Mouse (Mus musculus): ENCODE measurements around the gene Fam107b. TPM values are rescaled to one million over a fixed set of nuclear protein-coding genes. Genes with fewer than 3 reads are reported as not detected.

Fam107b gene
- polyA plus RNA-seq, 1 experiment: 14.7 TPM

- no peak for DNase-seq
- TF ChIP-seq CTCF (IDR thresholded peaks at IDR 0.05; ENCODE audit: insufficient read depth, low read length): no peak
- TF ChIP-seq POLR2A (IDR thresholded peaks at IDR 0.05; ENCODE audit: borderline replicate concordance, extremely low read depth, low read depth, low read length): no peak
- Histone ChIP-seq H3K4me1 (ENCODE audit: control insufficient read depth, insufficient read depth, low read length) (peaks cover 2% of the 10 kb centered on the region; the same call in 1 of the 2 replicates), H3K4me3 (replicated peaks; ENCODE audit: extremely low read depth, low read depth, low read length) (no peak overlapping the region)
- 40% methylated on average over 5 of the region's 5 CpGs for whole genome bisulfite sequencing
Measured at GRCm38 (mm10) chr2:3727225-3727930, 157.1 kb downstream of the Fam107b start.

- TF ChIP-seq POLR2A (IDR thresholded peaks at IDR 0.05; ENCODE audit: borderline replicate concordance, extremely low read depth, low read depth, low read length): no peak
- TF ChIP-seq CTCF (IDR thresholded peaks at IDR 0.05; ENCODE audit: insufficient read depth, low read length): no peak
- no peak for DNase-seq
- H3K4me1 ChIP-seq (ENCODE audit: control insufficient read depth, insufficient read depth, low read length): peaks cover 2% of the 10 kb centered on the region; the same call in 1 of the 2 replicates
- 92% methylated on average over 4 of the region's 4 CpGs for WGBS
- H3K4me3 ChIP-seq (replicated peaks; ENCODE audit: extremely low read depth, low read depth, low read length): no peak overlapping the region
Measured at GRCm38 (mm10) chr2:3728090-3728489, 157.8 kb downstream of the Fam107b start.

- WGBS: 62% methylated on average over 3 of the region's 3 CpGs
Measured at GRCm38 (mm10) chr2:3729586-3729985, 159.3 kb downstream of the Fam107b start.

GRCm38 (mm10) chr2:3730744-3731143 lies 160.5 kb downstream of the Fam107b start:
- TF ChIP-seq POLR2A (IDR thresholded peaks at IDR 0.05; ENCODE audit: borderline replicate concordance, extremely low read depth, low read depth, low read length): no peak
- TF ChIP-seq CTCF (IDR thresholded peaks at IDR 0.05; ENCODE audit: insufficient read depth, low read length): no peak
- H3K4me1 ChIP-seq (ENCODE audit: control insufficient read depth, insufficient read depth, low read length): no peaks in the 10 kb centered on the region; the same call in 1 of the 2 replicates
- H3K4me3 ChIP-seq (replicated peaks; ENCODE audit: extremely low read depth, low read depth, low read length): no peak overlapping the region
- 36% methylated on average over 10 of the region's 10 CpGs for WGBS
- DNase-seq: no peak

More at GRCm38 (mm10) chr2:3729586-3729985, 159.3 kb downstream of the Fam107b start:
- DNase-seq: no peak
- Histone ChIP-seq H3K4me1 (ENCODE audit: control insufficient read depth, insufficient read depth, low read length) (no peaks in the 10 kb centered on the region; the same call in 1 of the 2 replicates), H3K4me3 (replicated peaks; ENCODE audit: extremely low read depth, low read depth, low read length) (no peak overlapping the region)
- TF ChIP-seq CTCF (IDR thresholded peaks at IDR 0.05; ENCODE audit: insufficient read depth, low read length): no peak

- DNase-seq: no peak
- TF ChIP-seq POLR2A (IDR thresholded peaks at IDR 0.05; ENCODE audit: borderline replicate concordance, extremely low read depth, low read depth, low read length): no peak
- Histone ChIP-seq H3K4me3 (replicated peaks; ENCODE audit: extremely low read depth, low read depth, low read length) (no peak overlapping the region), H3K4me1 (ENCODE audit: control insufficient read depth, insufficient read depth, low read length) (peaks cover 4% of the 10 kb centered on the region)
- 74% methylated on average over 14 of the region's 14 CpGs for WGBS
Measured at GRCm38 (mm10) chr2:3731316-3732015, 161.2 kb downstream of the Fam107b start.

- TF ChIP-seq POLR2A (IDR thresholded peaks at IDR 0.05; ENCODE audit: borderline replicate concordance, extremely low read depth, low read depth, low read length) (no peak), CTCF (IDR thresholded peaks at IDR 0.05; ENCODE audit: insufficient read depth, low read length) (no peak)
- DNase-seq: no peak
- peaks cover 4% of the 10 kb centered on the region; the same call in 1 of the 2 replicates for H3K4me1 ChIP-seq (ENCODE audit: control insufficient read depth, insufficient read depth, low read length)
- 52% methylated on average over 6 of the region's 6 CpGs for WGBS
- H3K4me3 ChIP-seq (replicated peaks; ENCODE audit: extremely low read depth, low read depth, low read length): no peak overlapping the region
Measured at GRCm38 (mm10) chr2:3737917-3738694, 167.8 kb downstream of the Fam107b start.

GRCm38 (mm10) chr2:3738734-3739133 lies 168.4 kb downstream of the Fam107b start:
- DNase-seq: no peak
- H3K4me3 ChIP-seq (replicated peaks; ENCODE audit: extremely low read depth, low read depth, low read length): no peak overlapping the region
- TF ChIP-seq POLR2A (IDR thresholded peaks at IDR 0.05; ENCODE audit: borderline replicate concordance, extremely low read depth, low read depth, low read length) (no peak), CTCF (IDR thresholded peaks at IDR 0.05; ENCODE audit: insufficient read depth, low read length) (no peak)
- peaks cover 4% of the 10 kb centered on the region; the same call in 1 of the 2 replicates for H3K4me1 ChIP-seq (ENCODE audit: control insufficient read depth, insufficient read depth, low read length)
- WGBS: 84% methylated on average over 12 of the region's 12 CpGs

- no peak for DNase-seq
- Histone ChIP-seq H3K4me1 (ENCODE audit: control insufficient read depth, insufficient read depth, low read length) (peaks cover 4% of the 10 kb centered on the region; the same call in 1 of the 2 replicates), H3K4me3 (replicated peaks; ENCODE audit: extremely low read depth, low read depth, low read length) (no peak overlapping the region)
- TF ChIP-seq CTCF (IDR thresholded peaks at IDR 0.05; ENCODE audit: insufficient read depth, low read length) (no peak), POLR2A (IDR thresholded peaks at IDR 0.05; ENCODE audit: borderline replicate concordance, extremely low read depth, low read depth, low read length) (no peak)
- WGBS: 83% methylated on average over 7 of the region's 7 CpGs
Measured at GRCm38 (mm10) chr2:3739351-3739961, 169.2 kb downstream of the Fam107b start.

- WGBS: 73% methylated on average over 3 of the region's 3 CpGs
- Histone ChIP-seq H3K4me3 (replicated peaks; ENCODE audit: extremely low read depth, low read depth, low read length) (no peak overlapping the region), H3K4me1 (ENCODE audit: control insufficient read depth, insufficient read depth, low read length) (peaks cover 4% of the 10 kb centered on the region; the same call in 1 of the 2 replicates)
- TF ChIP-seq CTCF (IDR thresholded peaks at IDR 0.05; ENCODE audit: insufficient read depth, low read length) (no peak), POLR2A (IDR thresholded peaks at IDR 0.05; ENCODE audit: borderline replicate concordance, extremely low read depth, low read depth, low read length) (no peak)
- DNase-seq: no peak
Measured at GRCm38 (mm10) chr2:3740256-3740655, 170.0 kb downstream of the Fam107b start.

Data from lung, adult 2 months (tissue).